Mouse (Mus musculus) gastrocnemius, postnatal 10 days (tissue): Measurements from ENCODE around the gene Arhgap23. TPM values are rescaled to one million over a fixed set of nuclear protein-coding genes. Genes with fewer than 3 reads are reported as not detected.
A peak's percentile ranks its signal among the peaks of the same experiment; 100 is the strongest.

Experiments
- DNase-seq: peaks from one replicate; pipeline ENCODE4 v3.0.0; 2021; ENCODE audit warnings: mixed read lengths
- total RNA-seq, 2 experiments: library from RNA; stranded (reverse); gene quantifications; 2 replicates each; pipeline ENCODE4 v1.2.3; 2021

The Arhgap23 gene
- total RNA-seq, 2 experiments from 2014 or later: 13.5 to 18.9 TPM

- peak; percentile 27 for DNase-seq
These were observed 119.3 kb downstream of the Arhgap23 start for GRCm38 (mm10) chr11:97534442-97535307.

- DNase-seq: no peak
These were observed 119.9 kb downstream of the Arhgap23 start for GRCm38 (mm10) chr11:97535308-97535630.

- DNase-seq: no peak
These were observed 120.3 kb downstream of the Arhgap23 start for GRCm38 (mm10) chr11:97535660-97536059.

GRCm38 (mm10) chr11:97536083-97536747 is 120.9 kb downstream of the Arhgap23 start:
- no peak for DNase-seq

GRCm38 (mm10) chr11:97536835-97537579 is 121.7 kb downstream of the Arhgap23 start:
- DNase-seq: no peak

GRCm38 (mm10) chr11:97537580-97538089 is 122.3 kb downstream of the Arhgap23 start:
- DNase-seq: no peak

- DNase-seq: no peak
These were observed 124.3 kb downstream of the Arhgap23 start for GRCm38 (mm10) chr11:97539622-97540021.

- DNase-seq: no peak
These were observed 124.8 kb downstream of the Arhgap23 start for GRCm38 (mm10) chr11:97540136-97540535.

- no peak for DNase-seq
These were observed 125.3 kb downstream of the Arhgap23 start for GRCm38 (mm10) chr11:97540604-97541003.

- DNase-seq: no peak
These were observed 127.1 kb downstream of the Arhgap23 start for GRCm38 (mm10) chr11:97542171-97543150.

- DNase-seq: peak; percentile 33
These were observed 127.9 kb downstream of the Arhgap23 start for GRCm38 (mm10) chr11:97543181-97543733.

- DNase-seq: no peak
These were observed 128.6 kb downstream of the Arhgap23 start for GRCm38 (mm10) chr11:97543883-97544282.

GRCm38 (mm10) chr11:97545808-97546560 is 130.7 kb downstream of the Arhgap23 start:
- no peak for DNase-seq

GRCm38 (mm10) chr11:97546804-97547411 is 131.6 kb downstream of the Arhgap23 start:
- peak; percentile 56 for DNase-seq

GRCm38 (mm10) chr11:97547957-97548706 is 132.8 kb downstream of the Arhgap23 start:
- no peak for DNase-seq

GRCm38 (mm10) chr11:97548757-97549156 is 133.4 kb downstream of the Arhgap23 start:
- DNase-seq: no peak
